Mouse (Mus musculus) liver, postnatal 0 days (tissue): ENCODE data around the gene Scn1a.

Source experiments
- CTCF ChIP-seq: sonication (generic); IDR thresholded peaks from 2 replicates; pipeline ENCODE4 v1.5.1; 2016; ENCODE audit warnings: antibody characterized with exemption, low read depth
- EP300 ChIP-seq: IDR thresholded peaks from 2 replicates; pipeline ENCODE4 v1.6.1; 2016; ENCODE audit warnings: antibody characterized with exemption, low read depth, mild to moderate bottlenecking

DNA sequence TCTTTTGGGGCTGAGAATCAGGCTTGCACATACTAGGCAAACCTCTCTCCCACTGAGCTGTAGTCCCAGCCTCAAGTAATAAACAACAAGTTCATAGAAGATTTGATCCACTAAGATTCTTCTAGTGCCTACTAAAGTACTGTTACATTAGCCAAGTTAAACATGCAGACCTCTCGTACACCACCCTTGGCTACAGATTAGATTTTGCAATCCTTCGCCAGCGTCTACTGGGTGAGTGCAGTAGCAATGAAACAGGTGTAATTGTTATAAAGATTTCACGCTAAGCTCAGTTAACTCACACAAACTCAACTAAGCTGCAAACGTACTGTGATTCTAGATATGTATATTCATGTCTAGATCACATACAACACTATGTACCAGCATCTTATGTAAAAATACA, 201.8 kb downstream of the Scn1a start:
- TF ChIP-seq CTCF: no peak
- no peak for TF ChIP-seq EP300
